Mouse (Mus musculus): Measurements from ENCODE around the gene Mfap3l. TPM values are rescaled to one million over a fixed set of nuclear protein-coding genes. Genes with fewer than 3 reads are reported as not detected.
A peak's percentile ranks its signal among the peaks of the same experiment; 100 is the strongest.
"Not testable (repeated sequence)": the region's sequence is repeated elsewhere in the genome, so short reads cannot be mapped to it uniquely, and the experiment has no call there.

The Mfap3l gene
- polyA plus RNA-seq (2012; rRNA removed) = 0.53 and 0.82 TPM in 2 replicates

GRCm38 (mm10) chr8:60632250-60632932 is at the start of gene Mfap3l:
Mfap3l (plus strand) TSS chr8:60632827.
- H3K4me3 ChIP-seq (ENCODE audit: extremely low read depth, insufficient read depth, insufficient read length) = peak within 1 kb of the TSS; percentile 51
- H3K36me3 ChIP-seq (ENCODE audit: control insufficient read depth, insufficient read depth, low read length) = no peaks in the 10 kb centered on the region
- 1% methylated on average over 60 of the region's 60 CpGs for WGBS
- no peak within 1 kb of the TSS for H3K27ac ChIP-seq (ENCODE audit: insufficient read depth, low read length)
- H3K27me3 ChIP-seq (ENCODE audit: control insufficient read depth, insufficient read depth, low read length) = peaks cover 12% of the 10 kb centered on the region; the same call in 1 of the 2 replicates
- peak in 1 of 2 experiments; percentile 57 for DNase-seq (ENCODE audit: low read depth in 1 of 2, low spot score in 2 of 2)
- TF ChIP-seq CTCF (IDR thresholded peaks at IDR 0.05; ENCODE audit: extremely low read depth, insufficient read depth, insufficient read length, insufficient replicate concordance) (no peak), POLR2A (IDR thresholded peaks at IDR 0.05; ENCODE audit: low read depth, low read length) (no peak)
- peaks cover 6% of the 10 kb centered on the region for H3K4me1 ChIP-seq (ENCODE audit: control insufficient read depth, insufficient read depth, insufficient read length)

- TF ChIP-seq CTCF (IDR thresholded peaks at IDR 0.05; ENCODE audit: extremely low read depth, insufficient read depth, insufficient read length, insufficient replicate concordance) (no peak), POLR2A (IDR thresholded peaks at IDR 0.05; ENCODE audit: low read depth, low read length) (no peak)
- WGBS = 74% methylated on average over 2 of the region's 2 CpGs
- DNase-seq (ENCODE audit: low read depth in 1 of 2, low spot score in 2 of 2) = no peak
Observed at GRCm38 (mm10) chr8:60583369-60583768, 49.3 kb upstream of the Mfap3l start.

GRCm38 (mm10) chr8:60591352-60592105 is 41.1 kb upstream of the Mfap3l start:
- H3K27me3 ChIP-seq (ENCODE audit: control insufficient read depth, insufficient read depth, low read length); H3K4me3 ChIP-seq (ENCODE audit: extremely low read depth, insufficient read depth, insufficient read length); DNase-seq (ENCODE audit: low read depth in 1 of 2, low spot score in 2 of 2); H3K36me3 ChIP-seq (ENCODE audit: control insufficient read depth, insufficient read depth, low read length); H3K4me1 ChIP-seq (ENCODE audit: control insufficient read depth, insufficient read depth, insufficient read length); H3K27ac ChIP-seq (ENCODE audit: insufficient read depth, low read length): not testable (repeated sequence)
- 91% methylated on average over 29 of the region's 29 CpGs for WGBS

More at GRCm38 (mm10) chr8:60583369-60583768, 49.3 kb upstream of the Mfap3l start:
- no peaks in the 10 kb centered on the region for H3K4me1 ChIP-seq (ENCODE audit: control insufficient read depth, insufficient read depth, insufficient read length)
- H3K27ac ChIP-seq (ENCODE audit: insufficient read depth, low read length) = no peak overlapping the region
- H3K27me3 ChIP-seq (ENCODE audit: control insufficient read depth, insufficient read depth, low read length) = no peaks in the 10 kb centered on the region
- H3K36me3 ChIP-seq (ENCODE audit: control insufficient read depth, insufficient read depth, low read length) = no peaks in the 10 kb centered on the region
- no peak overlapping the region for H3K4me3 ChIP-seq (ENCODE audit: extremely low read depth, insufficient read depth, insufficient read length)

GRCm38 (mm10) chr8:60594761-60595160 is 37.9 kb upstream of the Mfap3l start:
- Histone ChIP-seq H3K27ac (ENCODE audit: insufficient read depth, low read length) (no peak overlapping the region), H3K27me3 (ENCODE audit: control insufficient read depth, insufficient read depth, low read length) (no peaks in the 10 kb centered on the region), H3K4me3 (ENCODE audit: extremely low read depth, insufficient read depth, insufficient read length) (no peak overlapping the region), H3K36me3 (ENCODE audit: control insufficient read depth, insufficient read depth, low read length) (no peaks in the 10 kb centered on the region), H3K4me1 (ENCODE audit: control insufficient read depth, insufficient read depth, insufficient read length) (no peaks in the 10 kb centered on the region)
- WGBS = 82% methylated on average over 3 of the region's 3 CpGs
- TF ChIP-seq POLR2A (IDR thresholded peaks at IDR 0.05; ENCODE audit: low read depth, low read length) (no peak), CTCF (IDR thresholded peaks at IDR 0.05; ENCODE audit: extremely low read depth, insufficient read depth, insufficient read length, insufficient replicate concordance) (no peak)
- no peak for DNase-seq (ENCODE audit: low read depth in 1 of 2, low spot score in 2 of 2)

DNA sequence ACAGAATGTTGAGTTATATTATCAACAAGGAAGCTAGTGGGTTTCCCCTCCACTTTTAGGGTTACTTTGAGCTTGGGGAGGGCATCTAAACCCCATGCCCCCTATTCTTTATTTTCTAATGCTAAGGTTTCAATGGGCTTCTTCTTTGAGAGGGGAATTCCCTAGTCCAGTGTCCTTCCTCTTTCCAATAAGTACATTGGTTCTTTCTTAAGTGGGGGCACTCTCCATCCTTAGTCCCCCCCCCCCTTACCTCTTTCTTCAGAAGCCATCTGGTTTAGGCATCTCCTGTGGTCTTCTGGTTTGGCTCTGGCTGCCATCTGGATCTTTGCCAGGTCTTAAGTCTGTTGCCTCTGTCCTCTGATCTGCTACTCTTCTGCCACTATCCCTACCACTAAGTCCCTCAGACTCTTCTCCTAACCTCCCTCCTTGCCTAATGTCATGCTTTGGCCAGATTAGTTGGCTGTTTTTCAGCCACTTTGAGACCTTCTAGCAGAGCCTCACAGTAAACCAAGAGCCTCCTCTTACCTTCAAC is 21.0 kb upstream of the Mfap3l start:
- no peaks in the 10 kb centered on the region for H3K36me3 ChIP-seq (ENCODE audit: control insufficient read depth, insufficient read depth, low read length)
- DNase-seq (ENCODE audit: low read depth in 1 of 2, low spot score in 2 of 2) = no peak
- H3K4me3 ChIP-seq (ENCODE audit: extremely low read depth, insufficient read depth, insufficient read length) = no peak overlapping the region
- TF ChIP-seq CTCF (IDR thresholded peaks at IDR 0.05; ENCODE audit: extremely low read depth, insufficient read depth, insufficient read length, insufficient replicate concordance) (no peak), POLR2A (IDR thresholded peaks at IDR 0.05; ENCODE audit: low read depth, low read length) (no peak)
- H3K27me3 ChIP-seq (ENCODE audit: control insufficient read depth, insufficient read depth, low read length) = no peaks in the 10 kb centered on the region
- no peaks in the 10 kb centered on the region for H3K4me1 ChIP-seq (ENCODE audit: control insufficient read depth, insufficient read depth, insufficient read length)
- no peak overlapping the region for H3K27ac ChIP-seq (ENCODE audit: insufficient read depth, low read length)

- H3K27me3 ChIP-seq (ENCODE audit: control insufficient read depth, insufficient read depth, low read length) = no peaks in the 10 kb centered on the region
- TF ChIP-seq POLR2A (IDR thresholded peaks at IDR 0.05; ENCODE audit: low read depth, low read length) = no peak
- no peak for TF ChIP-seq CTCF (IDR thresholded peaks at IDR 0.05; ENCODE audit: extremely low read depth, insufficient read depth, insufficient read length, insufficient replicate concordance)
- no peak for DNase-seq (ENCODE audit: low read depth in 1 of 2, low spot score in 2 of 2)
- no peaks in the 10 kb centered on the region for H3K4me1 ChIP-seq (ENCODE audit: control insufficient read depth, insufficient read depth, insufficient read length)
- no peak overlapping the region for H3K4me3 ChIP-seq (ENCODE audit: extremely low read depth, insufficient read depth, insufficient read length)
- WGBS = 34% methylated on average over 2 of the region's 2 CpGs
- no peak overlapping the region for H3K27ac ChIP-seq (ENCODE audit: insufficient read depth, low read length)
- no peaks in the 10 kb centered on the region for H3K36me3 ChIP-seq (ENCODE audit: control insufficient read depth, insufficient read depth, low read length)
Observed at GRCm38 (mm10) chr8:60616928-60617327, 15.7 kb upstream of the Mfap3l start.

DNA sequence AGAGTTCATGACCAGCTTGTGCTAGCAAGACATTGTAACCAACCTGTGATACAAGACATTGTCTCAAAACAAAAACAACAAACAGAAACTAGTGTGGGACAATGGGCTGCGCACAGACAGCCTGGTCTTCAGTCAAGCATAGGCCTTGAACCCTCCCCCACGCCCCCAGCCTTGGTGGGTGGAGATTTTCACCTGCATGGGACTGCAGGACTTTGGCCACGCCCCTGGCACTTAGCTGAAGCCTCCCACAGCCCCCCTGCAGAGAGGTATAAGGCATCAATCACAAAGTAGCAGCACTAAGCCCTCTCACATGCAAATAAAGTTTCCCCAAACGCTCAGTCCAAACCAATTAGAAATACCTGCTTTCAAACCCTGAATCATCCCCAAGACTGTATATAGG is 11.1 kb upstream of the Mfap3l start:
- 72% methylated on average over 4 of the region's 4 CpGs for WGBS
- H3K27me3 ChIP-seq (ENCODE audit: control insufficient read depth, insufficient read depth, low read length) = no peaks in the 10 kb centered on the region
- H3K4me3 ChIP-seq (ENCODE audit: extremely low read depth, insufficient read depth, insufficient read length) = no peak overlapping the region
- DNase-seq (ENCODE audit: low read depth in 1 of 2, low spot score in 2 of 2) = no peak
- no peaks in the 10 kb centered on the region for H3K36me3 ChIP-seq (ENCODE audit: control insufficient read depth, insufficient read depth, low read length)
- no peak overlapping the region for H3K27ac ChIP-seq (ENCODE audit: insufficient read depth, low read length)
- H3K4me1 ChIP-seq (ENCODE audit: control insufficient read depth, insufficient read depth, insufficient read length) = no peaks in the 10 kb centered on the region
- TF ChIP-seq POLR2A (IDR thresholded peaks at IDR 0.05; ENCODE audit: low read depth, low read length) (no peak), CTCF (IDR thresholded peaks at IDR 0.05; ENCODE audit: extremely low read depth, insufficient read depth, insufficient read length, insufficient replicate concordance) (no peak)
